Mouse (Mus musculus) G1E (cell line): ENCODE measurements around the gene Olfr1385.

Experiments used
- CTCF ChIP-seq: IDR thresholded peaks from 2 replicates; pipeline ENCODE4 v1.5.1; 2012; ENCODE audit warnings: low read depth, low read length, inconsistent platforms, mixed read lengths
- GATA1 ChIP-seq: IDR thresholded peaks from 2 replicates; pipeline ENCODE4 v1.6.1; 2012; ENCODE audit warnings: borderline replicate concordance, low read length, inconsistent platforms, mixed read lengths
- GATA2 ChIP-seq: IDR thresholded peaks from 2 replicates; pipeline ENCODE4 v1.6.1; 2012; ENCODE audit warnings: low read depth, low read length, inconsistent platforms, borderline replicate concordance
- POLR2AphosphoS5 ChIP-seq: IDR thresholded peaks from 2 replicates; pipeline ENCODE4 v1.6.1; 2012; ENCODE audit warnings: low read depth, low read length, inconsistent platforms; ENCODE audit not compliant: insufficient replicate concordance
- TAL1 ChIP-seq: conservative IDR thresholded peaks from 2 replicates; pipeline ENCODE4 v1.6.1; 2012; ENCODE audit warnings: low read depth, low read length, inconsistent platforms, mixed read lengths

GRCm38 (mm10) chr11:49518086-49518485, 29.2 kb downstream of the Olfr1385 start:
- TF ChIP-seq CTCF (no peak), POLR2AphosphoS5 (no peak), GATA1 (no peak), TAL1 (no peak), GATA2 (no peak)
